Mouse (Mus musculus) stomach, embryonic 16.5 days (tissue): Measurements from ENCODE around the gene Ank3. TPM values are rescaled to one million over a fixed set of nuclear protein-coding genes. Genes with fewer than 3 reads are reported as not detected.
A peak's percentile ranks its signal among the peaks of the same experiment; 100 is the strongest.

Experiments used
- ATAC-seq: fragments of 200-750 bp; cut with Nextera tagmentation; 2 replicates; pipeline ENCODE4 v1.8.0; 2017; ENCODE audit warnings: moderate number of reproducible peaks, moderate TSS enrichment; ENCODE audit not compliant: insufficient read depth, low FRiP score
- H3K27ac ChIP-seq: fragments of 300-500 bp; sonication (generic); 2 replicates; pipeline ENCODE4 v1.5.1; 2014; ENCODE audit warnings: low read length
- H3K27me3 ChIP-seq: fragments of 300-500 bp; sonication (generic); 2 replicates; pipeline ENCODE4 v1.6.1; 2014; ENCODE audit warnings: low read length, control low read depth, mixed read lengths; ENCODE audit not compliant: control insufficient read depth, insufficient read depth
- H3K36me3 ChIP-seq: fragments of 300-500 bp; sonication (generic); 2 replicates; pipeline ENCODE4 v1.6.1; 2014; ENCODE audit warnings: low read length; ENCODE audit not compliant: control insufficient read depth, insufficient read depth
- H3K4me1 ChIP-seq: fragments of 300-500 bp; sonication (generic); 2 replicates; pipeline ENCODE4 v1.6.1; 2014; ENCODE audit warnings: low read length, control low read depth, mixed read lengths; ENCODE audit not compliant: control insufficient read depth, insufficient read depth
- H3K4me2 ChIP-seq: fragments of 300-500 bp; sonication (generic); 2 replicates; pipeline ENCODE4 v1.6.1; 2014; ENCODE audit warnings: low read depth, low read length, mixed read lengths
- H3K4me3 ChIP-seq: fragments of 300-500 bp; sonication (generic); replicated peaks from 2 replicates; pipeline ENCODE4 v1.5.1; 2014; ENCODE audit warnings: mild to moderate bottlenecking, low read length
- H3K9ac ChIP-seq: fragments of 300-500 bp; sonication (generic); 2 replicates; pipeline ENCODE4 v1.6.1; 2014; ENCODE audit warnings: low read length
- H3K9me3 ChIP-seq: fragments of 300-500 bp; sonication (generic); replicated peaks from 2 replicates; pipeline ENCODE4 v1.6.1; 2016; ENCODE audit warnings: low read length, control low read depth; ENCODE audit not compliant: control insufficient read depth
- WGBS: fragments of 180-500 bp; shearing (Covaris S2); extraction: QIAGEN DNeasy Blood & Tissue Kit; methylation state at CpG from one replicate; pipeline ENCODE4 v1.1.7; 2014; 5-methylcytosine and 5-hydroxymethylcytosine counted together
- polyA plus RNA-seq: library from polyadenylated mRNA; unstranded; fragments of >200 nt; fragmentation: Nextera tagmentation; extraction: Ambion mirVana; gene quantifications from 2 replicates; pipeline ENCODE4 v1.2.1, GENCODE M21; 2015

Gene Ank3
- polyA plus RNA-seq, 1 experiment from 2014 or later: 37.7 TPM

DNA sequence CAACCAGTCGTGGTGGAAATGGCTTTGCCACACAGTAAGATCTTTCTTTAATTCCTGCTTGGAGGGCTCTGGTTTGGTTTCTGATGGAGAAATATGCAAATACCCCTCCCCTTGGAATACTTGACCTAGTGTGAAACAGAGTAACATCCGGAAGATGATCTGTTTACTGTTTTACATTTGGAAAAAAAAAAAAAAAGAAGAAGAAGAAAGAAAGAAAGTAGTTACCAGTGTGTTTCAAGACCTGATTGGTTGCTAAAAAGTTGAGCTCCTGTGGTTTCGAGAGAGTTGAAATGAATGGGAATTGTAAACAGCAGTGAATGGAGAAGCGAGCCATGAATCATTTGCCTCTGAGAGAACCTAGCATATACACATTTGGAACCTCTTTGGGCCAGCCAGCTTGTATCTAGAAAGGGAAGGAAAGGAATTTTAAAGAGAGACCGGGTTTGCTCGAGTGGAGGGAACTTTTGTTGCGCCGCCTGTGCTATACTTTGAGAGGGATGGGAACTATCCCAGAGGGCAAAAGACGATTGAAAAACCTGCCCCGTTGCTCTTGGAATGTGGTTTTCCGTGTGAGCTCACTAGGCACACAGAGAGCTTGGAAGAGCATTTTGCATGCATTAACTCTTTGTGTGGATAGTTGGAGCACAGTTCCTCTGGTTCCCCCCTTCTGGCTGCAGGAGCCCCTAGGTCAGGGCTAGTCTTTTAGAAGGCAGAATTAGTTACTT is 527.7 kb downstream of the Ank3 start:
- Histone ChIP-seq H3K27ac (peak overlapping the region; percentile 95), H3K4me2 (peak overlapping the region; percentile 61), H3K36me3 (no peaks in the 10 kb centered on the region), H3K9me3 (no peaks in the 10 kb centered on the region), H3K4me1 (peaks cover 21% of the 10 kb centered on the region; the same call in 1 of the 2 replicates), H3K27me3 (no peaks in the 10 kb centered on the region), H3K4me3 (peak overlapping the region; percentile 44), H3K9ac (peak overlapping the region; percentile 68)
- ATAC-seq: no peak
- under 1% methylated on average over 11 of the region's 11 CpGs for WGBS

DNA sequence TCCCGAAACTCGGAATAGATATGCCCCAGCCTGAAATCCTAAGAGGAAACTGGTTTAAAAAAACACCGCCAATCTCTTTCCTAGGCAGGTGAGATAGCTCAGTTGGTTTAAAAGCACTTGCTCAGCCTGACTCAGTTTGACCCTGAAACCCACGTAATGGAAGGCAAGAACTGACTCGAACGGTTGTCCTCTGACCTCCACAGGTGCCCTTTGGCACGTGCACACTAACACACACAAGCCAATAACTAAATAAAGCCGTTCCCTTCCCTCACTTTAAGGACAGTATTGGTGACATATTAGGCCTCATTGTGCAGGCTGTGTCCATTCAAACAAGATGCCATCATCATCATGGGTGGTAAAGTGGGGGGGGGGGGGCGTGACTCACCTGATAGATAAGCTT is 528.4 kb downstream of the Ank3 start:
- Histone ChIP-seq H3K27me3 (no peaks in the 10 kb centered on the region), H3K9ac (peak overlapping the region; percentile 68), H3K4me2 (peak overlapping the region; percentile 61), H3K4me1 (peaks cover 21% of the 10 kb centered on the region; the same call in 1 of the 2 replicates), H3K36me3 (no peaks in the 10 kb centered on the region), H3K9me3 (no peaks in the 10 kb centered on the region), H3K4me3 (peak overlapping the region; percentile 44), H3K27ac (peak overlapping the region; percentile 95)
- whole genome bisulfite sequencing: 10% methylated on average over 9 of the region's 9 CpGs
- ATAC-seq: no peak

DNA sequence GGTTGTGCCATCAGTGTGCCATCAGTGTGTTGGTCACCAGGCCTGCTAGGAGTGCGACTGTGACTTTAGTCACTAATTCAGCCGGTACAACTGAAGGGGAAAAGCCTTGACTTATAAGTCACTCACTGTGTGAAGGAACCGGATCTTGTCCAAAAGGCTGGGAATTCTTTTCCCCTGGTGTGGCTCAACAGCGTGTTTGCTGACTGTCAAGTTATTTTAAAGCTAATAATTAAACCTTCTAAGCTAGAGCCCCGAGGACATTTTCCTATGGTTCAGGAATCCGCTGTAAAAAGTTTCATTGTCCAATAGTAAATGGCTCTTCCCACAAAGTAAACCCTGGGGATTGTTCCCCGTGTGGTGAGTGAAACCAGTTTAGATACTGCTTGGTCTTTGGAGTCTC is 529.8 kb downstream of the Ank3 start:
- H3K27me3 ChIP-seq: no peaks in the 10 kb centered on the region
- no peaks in the 10 kb centered on the region for H3K36me3 ChIP-seq
- no peak overlapping the region for H3K9ac ChIP-seq
- H3K27ac ChIP-seq: peak overlapping the region; percentile 95
- H3K4me1 ChIP-seq: peaks cover 21% of the 10 kb centered on the region; the same call in 1 of the 2 replicates
- peak overlapping the region; percentile 61 for H3K4me2 ChIP-seq
- 46% methylated on average over 7 of the region's 7 CpGs for WGBS
- 0 out of 2 replicates have a peak, but pooled peaks have one; percentile 30 for ATAC-seq
- peak overlapping the region; percentile 24 for H3K4me3 ChIP-seq
- no peaks in the 10 kb centered on the region for H3K9me3 ChIP-seq

DNA sequence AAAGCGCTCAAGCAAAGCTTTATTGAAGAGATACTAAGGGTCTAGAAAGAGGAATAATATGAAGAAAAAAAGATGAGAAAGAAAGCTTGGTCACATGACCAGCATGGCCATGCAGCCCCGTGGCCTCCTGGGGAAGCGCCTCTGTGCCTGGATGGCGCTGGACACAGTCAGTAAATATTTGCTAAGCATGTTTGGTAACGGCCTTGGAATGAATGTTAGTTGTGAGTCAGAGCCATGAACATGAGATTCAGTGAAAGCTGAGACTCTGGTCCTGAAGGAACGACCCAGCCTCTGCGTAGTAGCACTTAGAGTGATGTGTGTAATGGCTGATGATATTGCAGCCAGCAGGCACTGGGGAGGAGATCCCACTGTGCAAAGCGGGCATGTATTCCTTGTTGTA is 531.9 kb downstream of the Ank3 start:
- no peak overlapping the region for H3K4me2 ChIP-seq
- no peak overlapping the region for H3K9ac ChIP-seq
- no peaks in the 10 kb centered on the region for H3K9me3 ChIP-seq
- peaks cover 8% of the 10 kb centered on the region; the same call in 1 of the 2 replicates for H3K4me1 ChIP-seq
- H3K36me3 ChIP-seq: no peaks in the 10 kb centered on the region
- 74% methylated on average over 8 of the region's 8 CpGs for WGBS
- no peaks in the 10 kb centered on the region for H3K27me3 ChIP-seq
- H3K27ac ChIP-seq: no peak overlapping the region
- ATAC-seq: peak; percentile 70; the same call in 1 of the 2 replicates
- no peak overlapping the region for H3K4me3 ChIP-seq

DNA sequence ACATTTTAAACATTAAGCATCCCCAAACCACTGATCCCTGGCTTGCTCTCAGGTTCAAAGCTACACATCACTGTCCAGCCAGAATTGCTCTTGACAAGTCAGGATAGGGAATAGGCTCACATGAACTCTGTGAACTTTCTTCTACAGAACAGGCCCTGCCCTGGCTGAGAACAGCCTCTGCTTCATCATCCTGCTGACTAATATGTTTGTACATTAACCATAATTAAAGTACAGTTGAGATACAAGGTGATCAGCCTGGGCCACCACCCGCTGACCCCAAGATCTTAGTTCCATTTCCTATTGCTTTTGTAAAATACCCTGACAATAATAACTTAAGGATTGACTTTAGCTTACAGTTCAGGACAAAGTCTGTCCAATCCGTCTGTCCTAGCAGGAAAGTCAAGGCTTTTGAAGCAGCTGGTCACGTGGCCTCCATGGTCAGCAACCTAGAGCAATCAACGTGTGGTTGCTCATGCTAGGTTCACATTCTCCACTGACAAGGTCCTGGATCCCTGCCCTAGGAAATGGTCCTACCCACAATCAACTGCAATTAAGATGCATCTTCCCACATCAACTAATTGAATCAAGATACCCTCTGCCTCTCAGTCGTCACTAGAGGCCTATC is 538.0 kb downstream of the Ank3 start:
- Histone ChIP-seq H3K27ac (no peak overlapping the region), H3K4me3 (no peak overlapping the region), H3K9ac (no peak overlapping the region), H3K4me2 (no peak overlapping the region), H3K4me1 (no peaks in the 10 kb centered on the region), H3K9me3 (no peaks in the 10 kb centered on the region), H3K36me3 (no peaks in the 10 kb centered on the region; the same call in 1 of the 2 replicates), H3K27me3 (no peaks in the 10 kb centered on the region)
- WGBS: 78% methylated on average over 5 of the region's 5 CpGs
- ATAC-seq: no peak

DNA sequence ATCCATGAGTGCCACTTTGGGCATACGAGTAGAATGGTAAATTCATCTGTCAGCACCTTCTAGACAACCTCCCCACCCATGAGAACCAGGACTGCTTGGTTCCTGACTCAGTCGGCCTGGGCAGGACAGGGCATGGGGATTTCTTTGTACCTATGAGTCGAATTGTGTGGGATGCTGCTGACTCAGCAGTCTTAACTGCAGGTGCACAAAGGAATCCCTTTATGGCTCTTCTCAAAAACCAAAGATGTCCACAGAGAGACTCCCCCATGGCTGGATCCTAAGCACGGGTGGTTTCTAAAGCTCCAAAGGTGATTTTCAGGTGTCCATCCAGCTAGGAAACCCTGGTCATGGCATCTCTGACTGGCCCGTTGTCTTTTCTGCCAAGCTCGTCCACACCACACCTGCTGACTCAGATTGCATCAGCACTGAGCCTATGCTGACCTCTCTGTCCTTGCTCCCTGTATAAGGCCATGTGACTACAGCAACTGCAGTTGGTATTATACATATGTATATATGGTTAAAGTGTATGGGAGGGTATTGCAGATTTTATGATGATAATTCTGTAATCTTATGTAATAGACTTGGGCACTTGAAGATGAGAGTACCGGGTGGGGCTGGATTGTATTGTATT is 538.8 kb downstream of the Ank3 start:
- Histone ChIP-seq H3K27me3 (no peaks in the 10 kb centered on the region), H3K9ac (no peak overlapping the region), H3K27ac (no peak overlapping the region), H3K9me3 (no peaks in the 10 kb centered on the region), H3K4me1 (no peaks in the 10 kb centered on the region), H3K36me3 (no peaks in the 10 kb centered on the region; the same call in 1 of the 2 replicates), H3K4me2 (no peak overlapping the region), H3K4me3 (no peak overlapping the region)
- WGBS: 84% methylated on average over 7 of the region's 7 CpGs
- ATAC-seq: no peak

DNA sequence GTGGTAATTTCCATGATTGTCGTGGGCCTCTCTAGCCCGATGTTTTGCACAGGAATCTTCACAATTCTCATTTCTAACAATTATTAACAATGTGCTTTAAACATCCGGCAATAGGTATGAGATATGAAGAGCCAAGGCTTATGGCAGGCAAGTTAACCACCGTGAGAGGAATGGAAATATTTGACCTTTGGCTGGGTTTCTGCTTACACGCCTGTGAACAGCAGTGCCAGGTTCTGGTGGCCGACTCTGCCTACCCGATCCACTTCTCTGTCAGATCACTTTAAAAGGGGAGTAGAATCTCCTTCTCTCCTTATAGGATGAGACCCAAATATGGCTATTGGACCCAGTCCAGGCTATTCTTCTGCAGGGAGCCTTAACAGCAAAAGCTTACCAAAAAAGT is 540.6 kb downstream of the Ank3 start:
- H3K36me3 ChIP-seq: no peaks in the 10 kb centered on the region; the same call in 1 of the 2 replicates
- no peak overlapping the region for H3K4me3 ChIP-seq
- H3K4me2 ChIP-seq: no peak overlapping the region
- H3K9me3 ChIP-seq: no peaks in the 10 kb centered on the region
- 69% methylated on average over 7 of the region's 7 CpGs for WGBS
- H3K4me1 ChIP-seq: no peaks in the 10 kb centered on the region
- ATAC-seq: peak; percentile 39; the same call in 1 of the 2 replicates
- H3K9ac ChIP-seq: no peak overlapping the region
- no peaks in the 10 kb centered on the region for H3K27me3 ChIP-seq
- 0 out of 2 replicates have a peak overlapping the region, but pooled peaks have one; percentile 4 for H3K27ac ChIP-seq

DNA sequence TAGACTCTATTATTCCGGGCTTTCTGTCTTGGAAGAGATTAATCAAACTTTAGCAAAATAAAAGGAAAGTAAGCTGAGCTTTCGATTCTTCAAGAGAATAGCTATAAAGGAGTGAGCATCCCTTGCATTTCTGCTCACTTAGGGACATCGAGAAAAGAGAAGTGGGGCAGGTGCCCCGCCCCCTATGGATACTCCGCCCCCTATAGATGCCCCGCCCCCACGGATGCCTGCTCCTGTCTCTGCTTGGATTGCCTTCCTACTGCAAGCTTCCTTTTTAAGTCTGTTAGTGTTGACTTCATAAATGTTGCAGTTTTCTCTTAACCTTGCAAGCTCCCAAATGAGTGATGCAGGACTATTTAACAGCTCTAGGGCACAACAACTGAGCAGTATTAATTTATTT is 541.4 kb downstream of the Ank3 start:
- Histone ChIP-seq H3K36me3 (no peaks in the 10 kb centered on the region; the same call in 1 of the 2 replicates), H3K27me3 (no peaks in the 10 kb centered on the region), H3K4me1 (no peaks in the 10 kb centered on the region), H3K4me2 (no peak overlapping the region), H3K4me3 (no peak overlapping the region), H3K9ac (no peak overlapping the region), H3K27ac (no peak overlapping the region), H3K9me3 (no peaks in the 10 kb centered on the region)
- WGBS: 70% methylated on average over 7 of the region's 7 CpGs
- ATAC-seq: no peak

DNA sequence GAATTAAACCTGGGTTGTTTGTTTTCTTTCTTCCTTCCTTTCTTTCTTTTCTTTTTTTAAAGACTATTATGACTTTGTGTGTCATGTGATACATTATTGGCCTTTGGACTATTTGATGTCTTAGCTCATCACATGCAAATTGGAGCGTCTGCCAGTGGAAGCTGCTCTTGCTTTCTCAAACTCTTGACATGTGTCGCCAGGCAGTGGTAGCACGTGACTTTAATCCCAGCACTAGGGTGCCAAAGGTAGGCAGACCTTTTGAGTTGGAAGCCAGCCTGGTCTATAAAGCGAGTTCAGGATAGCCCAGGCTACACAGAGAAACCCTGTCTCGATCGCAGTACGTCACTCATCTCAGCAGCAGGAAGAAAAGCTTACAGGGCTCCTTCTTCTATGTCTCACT is 542.4 kb downstream of the Ank3 start:
- Histone ChIP-seq H3K36me3 (no peaks in the 10 kb centered on the region; the same call in 1 of the 2 replicates), H3K4me2 (no peak overlapping the region), H3K27me3 (no peaks in the 10 kb centered on the region), H3K4me1 (no peaks in the 10 kb centered on the region), H3K27ac (no peak overlapping the region), H3K9me3 (no peaks in the 10 kb centered on the region), H3K9ac (no peak overlapping the region), H3K4me3 (no peak overlapping the region)
- no peak for ATAC-seq
- 91% methylated on average over 7 of the region's 7 CpGs for WGBS
